Mouse (Mus musculus): ENCODE measurements at regions not wholly inside any gene's neighbourhood (a gene's known extent, or its start where the extent isn't known, plus 50 kb on each side); places are given as distances from the start of the nearest gene placed in this dataset.
A peak's percentile ranks its signal among the peaks of the same experiment; 100 is the strongest.

DNA sequence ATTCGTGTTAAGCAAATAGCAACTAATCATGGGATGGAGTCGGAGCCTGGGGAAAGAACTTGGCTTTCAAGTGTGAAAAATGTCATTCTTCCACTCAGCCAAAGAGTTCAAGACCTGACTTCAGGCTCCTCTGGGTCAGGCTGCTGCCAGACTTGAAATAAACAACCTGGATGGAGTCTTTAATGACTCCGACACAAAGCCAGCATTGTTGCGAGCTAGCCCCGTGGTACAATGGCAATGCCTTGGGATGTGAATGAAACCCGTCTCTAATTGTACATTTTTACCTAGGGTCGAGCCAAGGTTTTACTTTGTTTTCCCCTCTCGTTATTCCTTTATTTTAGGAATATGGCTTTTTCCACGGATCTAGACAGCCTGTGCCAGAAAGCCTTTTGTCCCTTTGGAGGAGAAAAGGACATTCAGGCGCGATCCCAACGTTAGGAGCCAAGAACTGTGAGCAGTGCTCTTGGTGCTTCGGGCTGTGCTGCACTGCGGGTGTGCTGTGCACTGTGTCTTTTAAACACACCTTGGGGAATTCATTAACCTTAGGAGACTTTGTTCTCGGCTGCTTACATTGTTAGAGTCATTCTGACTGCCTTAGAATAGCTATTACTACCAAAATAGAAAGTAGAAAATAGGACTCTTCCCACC lies 398.1 kb downstream of the Cd83 start:
- no peak for DNase-seq (ENCODE audit: low read depth, low spot score)

DNA sequence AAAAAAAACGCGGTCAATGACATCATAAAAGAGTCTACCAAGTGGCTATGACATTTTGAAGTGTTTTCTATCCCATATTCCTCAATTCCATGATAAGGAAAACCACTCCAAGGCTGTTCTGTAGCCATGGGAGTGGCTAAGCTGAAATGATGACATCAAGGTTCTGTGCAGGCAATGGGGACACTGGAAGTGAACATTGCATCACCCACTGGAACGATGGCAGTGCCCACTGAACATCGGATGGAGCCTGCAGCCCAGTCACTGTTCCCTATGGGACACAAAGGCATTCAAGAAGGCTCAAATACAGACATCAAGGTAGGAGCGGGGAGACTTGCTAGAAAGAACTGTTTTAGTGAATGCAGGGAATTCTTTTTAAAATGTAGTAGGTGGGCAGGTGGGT lies 410.8 kb downstream of the Cd83 start:
- no peak for DNase-seq (ENCODE audit: low read depth, low spot score)

DNA sequence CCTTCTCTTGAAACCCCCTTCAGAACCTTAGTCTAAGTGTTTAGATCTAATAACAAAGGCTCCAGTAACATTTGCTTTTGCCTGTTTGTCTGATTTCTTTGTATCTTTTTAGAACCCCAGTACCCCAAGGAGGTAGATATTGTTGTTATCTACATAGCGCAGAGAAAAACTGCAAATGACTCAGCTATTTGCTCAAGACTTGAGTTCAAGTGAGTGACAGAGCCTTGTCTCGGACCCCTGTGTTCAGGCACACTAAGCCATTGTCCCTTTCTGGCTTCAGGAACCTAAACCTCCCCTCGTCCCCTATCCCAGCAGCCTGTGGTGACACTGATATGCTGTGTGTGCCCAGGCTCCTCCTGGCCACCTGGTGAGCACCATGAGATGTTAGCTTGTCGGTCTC lies 421.5 kb downstream of the Cd83 start:
- no peak for DNase-seq (ENCODE audit: low read depth, low spot score)

DNA sequence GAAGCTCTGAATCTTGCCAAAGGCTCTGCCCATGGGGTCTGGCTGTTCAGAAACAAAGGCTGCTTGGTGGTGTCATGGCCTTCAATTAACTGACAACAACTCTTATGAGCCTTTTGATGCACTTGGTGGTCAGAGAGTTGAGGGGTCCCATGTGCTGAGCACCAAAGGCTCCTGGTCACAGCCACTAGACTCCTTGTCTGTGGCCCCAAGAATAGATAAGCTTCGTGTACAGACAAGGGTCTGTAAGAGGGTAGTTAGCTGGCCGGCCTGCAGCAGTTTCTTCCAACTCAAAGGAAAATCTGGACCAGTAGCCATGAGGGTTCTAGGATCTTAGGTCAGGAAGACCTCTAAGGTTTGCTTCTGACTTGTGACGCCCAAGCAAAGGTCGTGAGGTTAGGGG lies 421.9 kb downstream of the Cd83 start:
- no peak for DNase-seq (ENCODE audit: low read depth, low spot score)

DNA sequence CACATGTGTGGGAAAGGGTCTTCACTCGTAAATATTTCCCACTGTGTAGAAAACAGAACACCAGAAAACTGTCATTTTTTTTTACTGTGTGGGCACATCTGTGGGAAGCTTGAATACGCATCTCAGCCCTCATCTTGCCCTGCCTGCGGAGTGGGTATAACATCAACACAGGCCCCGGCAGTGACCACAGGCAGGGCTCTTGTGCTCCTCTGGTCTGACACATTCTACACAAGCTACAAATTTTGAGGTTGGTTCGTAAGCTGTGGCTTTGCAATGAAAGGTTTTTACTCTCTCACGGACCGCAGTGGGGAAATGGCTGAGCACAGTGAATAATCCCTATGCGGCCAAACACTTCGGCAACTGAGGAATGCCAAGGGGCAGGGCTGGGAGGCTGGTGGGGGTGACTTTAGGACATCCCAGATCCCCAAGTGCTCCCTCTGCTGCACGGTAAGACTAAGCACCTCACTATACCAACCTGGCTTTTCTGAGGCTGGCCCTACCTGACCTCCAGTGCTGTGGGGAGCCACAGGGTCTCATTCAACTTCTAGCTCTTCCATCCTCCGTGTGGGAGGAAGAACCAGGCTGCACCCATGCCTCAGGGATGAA lies 422.9 kb downstream of the Cd83 start:
- DNase-seq (ENCODE audit: low read depth, low spot score) = no peak

DNA sequence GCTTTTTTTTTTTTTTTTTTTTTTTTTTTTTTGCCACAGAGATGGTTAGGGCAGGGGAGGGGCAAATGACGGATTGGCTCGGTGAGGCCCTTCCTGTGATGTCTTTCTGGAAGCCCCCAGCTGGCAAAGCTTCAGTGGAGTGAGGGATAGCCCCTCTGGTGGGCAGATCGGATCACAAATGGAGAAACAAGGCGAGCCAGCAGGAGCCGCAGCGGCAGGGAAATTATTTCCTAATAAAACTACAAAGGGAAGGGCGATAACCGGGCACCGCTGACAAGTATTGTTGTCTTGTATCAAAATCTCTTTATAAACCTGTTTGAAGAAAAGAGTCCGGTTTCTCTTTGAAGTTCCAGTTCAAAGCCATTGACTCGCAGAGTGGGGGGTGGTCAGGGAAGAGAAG lies 424.5 kb downstream of the Cd83 start:
- DNase-seq (ENCODE audit: low read depth, low spot score) = no peak

DNA sequence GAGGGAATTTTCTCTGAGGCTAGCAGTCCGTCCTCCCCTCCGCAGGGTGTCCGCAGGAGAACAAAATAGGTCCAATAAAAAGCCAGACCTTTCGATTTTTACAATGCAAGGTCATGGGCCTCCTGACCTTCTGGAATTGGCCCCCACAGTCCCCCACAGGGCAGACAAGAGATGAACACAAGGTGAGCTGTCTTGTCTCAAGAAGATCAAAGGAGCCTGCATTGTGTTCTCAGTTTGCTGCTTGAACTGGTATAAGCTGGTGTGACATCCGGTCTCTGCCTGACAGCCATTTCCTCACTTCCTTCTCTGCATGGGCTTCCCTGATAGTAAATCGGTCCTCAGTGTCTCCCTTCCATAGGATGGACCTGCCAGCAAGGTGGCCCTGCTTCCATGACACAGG lies 425.5 kb downstream of the Cd83 start:
- no peak for DNase-seq (ENCODE audit: low read depth, low spot score)

DNA sequence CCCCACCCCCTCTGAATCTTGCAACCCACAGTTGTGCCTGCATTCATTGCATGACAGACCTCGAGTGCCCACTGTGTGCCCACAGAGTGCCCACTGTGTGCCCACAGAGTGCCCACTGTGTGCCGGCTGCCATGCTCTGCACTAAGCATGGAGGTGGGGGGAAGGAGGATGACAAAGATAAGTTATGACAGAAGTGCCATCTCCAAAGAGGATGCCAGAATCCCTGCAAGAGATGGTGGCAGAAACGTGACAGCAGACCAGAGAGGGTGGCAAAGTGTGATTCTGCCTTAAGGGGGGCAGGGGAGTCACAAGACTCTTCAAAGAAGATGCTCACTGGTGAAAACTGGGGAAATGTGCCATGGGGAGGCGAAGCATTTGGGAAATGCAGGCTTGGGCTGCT lies 427.8 kb downstream of the Cd83 start:
- no peak for DNase-seq (ENCODE audit: low read depth, low spot score)

DNA sequence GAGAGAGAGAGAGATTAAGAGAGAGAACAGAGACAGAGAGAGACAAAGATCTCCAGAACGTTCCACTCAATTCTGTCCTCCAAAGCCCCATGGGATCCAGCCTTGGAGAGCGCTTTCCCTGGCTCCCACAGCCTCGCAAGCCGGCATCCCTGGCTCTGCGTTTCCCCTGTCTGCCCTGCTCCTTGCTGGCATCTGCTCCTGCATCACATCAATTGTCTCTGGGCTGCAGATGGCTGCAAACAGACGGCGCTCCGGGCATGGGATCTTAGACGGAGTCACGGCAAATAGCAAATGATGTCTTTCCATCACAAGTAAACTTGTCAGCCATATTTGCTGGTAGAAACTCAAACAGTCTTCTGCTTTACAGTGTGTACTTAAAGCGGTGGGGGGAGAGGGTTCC lies 428.4 kb downstream of the Cd83 start:
- DNase-seq (ENCODE audit: low read depth, low spot score) = no peak

DNA sequence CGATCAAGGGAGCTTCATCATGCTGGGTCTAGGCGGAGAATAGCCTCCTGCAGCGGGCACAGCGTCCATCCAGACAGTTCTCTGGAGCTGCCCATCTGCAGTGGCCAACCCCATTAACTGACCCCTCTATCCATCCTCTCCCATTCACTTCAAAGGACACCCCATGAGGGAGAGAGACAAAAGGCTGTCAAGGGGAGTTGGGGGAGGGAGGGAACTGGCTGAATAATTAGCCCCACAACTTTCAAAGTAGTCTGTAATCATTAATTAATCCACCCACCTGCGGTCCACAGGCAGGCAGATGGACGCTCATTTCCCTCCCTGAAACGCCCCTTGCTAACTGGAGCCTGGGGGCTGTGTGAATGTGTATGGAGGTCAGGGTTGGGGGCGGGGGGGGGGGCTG lies 433.7 kb downstream of the Cd83 start:
- no peak for DNase-seq (ENCODE audit: low read depth, low spot score)

DNA sequence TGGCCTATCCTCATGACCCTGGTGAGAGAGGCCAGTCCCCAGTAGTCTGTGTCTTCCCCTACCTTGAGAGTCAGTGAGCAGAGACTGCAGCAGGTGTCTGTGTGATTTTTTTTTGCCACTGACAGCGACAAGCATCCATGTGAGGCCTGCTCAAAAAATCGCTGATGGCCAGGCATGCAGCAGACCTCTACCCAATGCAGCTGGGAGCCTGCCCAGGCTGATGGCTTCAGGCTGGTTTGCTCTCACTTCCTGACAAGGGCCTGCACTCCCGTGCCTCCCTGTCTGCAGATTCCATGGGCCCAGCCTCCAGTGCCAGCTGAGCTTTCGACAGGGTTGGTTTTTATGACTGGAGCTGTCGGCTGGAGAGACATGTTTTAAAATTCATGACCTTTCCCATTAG lies 437.1 kb downstream of the Cd83 start:
- DNase-seq (ENCODE audit: low read depth, low spot score) = no peak

DNA sequence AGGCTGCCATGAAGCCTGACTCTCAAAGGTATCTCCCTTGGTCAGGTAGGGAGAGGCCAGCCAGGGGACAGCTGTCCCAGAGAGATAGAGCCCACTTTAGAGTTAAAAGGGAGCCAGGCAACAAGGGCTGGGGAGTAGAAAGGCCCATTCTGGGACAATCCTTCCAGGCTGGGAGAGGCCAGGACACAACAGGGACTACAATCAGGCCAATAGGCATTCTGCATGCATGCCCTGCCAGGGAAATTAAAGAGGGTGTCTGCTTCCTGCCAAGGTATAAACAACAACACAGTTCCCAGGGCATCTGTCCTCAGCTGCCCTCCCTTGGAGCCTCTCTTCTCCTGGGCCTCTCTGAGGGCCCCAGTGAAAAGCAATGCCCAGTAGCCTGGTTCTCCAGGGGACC lies 437.8 kb downstream of the Cd83 start:
- no peak for DNase-seq (ENCODE audit: low read depth, low spot score)

DNA sequence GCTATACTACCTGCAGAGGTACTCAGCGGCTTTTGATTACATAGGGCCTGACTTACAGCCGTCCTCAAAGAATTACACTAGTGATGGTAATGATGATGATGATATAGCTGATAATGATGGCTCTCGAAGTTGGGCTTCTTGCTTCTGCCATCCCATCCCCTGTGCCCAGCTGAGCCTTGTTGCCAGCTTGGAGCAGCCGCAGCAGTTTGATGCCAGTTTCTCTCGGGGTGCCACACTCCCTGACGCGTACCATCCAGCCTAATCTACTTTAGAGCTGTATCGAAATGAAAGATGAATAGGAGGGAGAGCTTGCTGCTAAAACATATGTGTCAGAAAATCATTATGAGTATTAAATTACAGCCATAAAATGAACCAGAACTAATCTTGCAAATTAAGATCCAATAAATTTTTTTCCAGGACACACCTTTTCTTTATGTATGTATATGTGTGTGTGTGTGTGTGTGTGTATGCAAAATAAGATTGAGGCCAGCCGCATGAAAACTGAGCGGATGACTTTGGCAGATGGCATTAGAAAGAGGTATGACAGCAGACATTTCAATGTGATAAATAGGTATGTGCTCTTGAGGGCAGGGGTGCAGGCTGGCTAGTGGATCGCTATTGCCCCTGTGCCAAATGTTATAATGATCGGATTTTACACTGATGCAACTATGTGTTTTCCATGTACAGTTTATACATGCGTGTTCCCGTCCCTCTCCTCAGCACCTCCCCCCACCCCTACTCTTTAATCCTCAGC lies 443.3 kb downstream of the Cd83 start:
- DNase-seq (ENCODE audit: low read depth, low spot score) = no peak

DNA sequence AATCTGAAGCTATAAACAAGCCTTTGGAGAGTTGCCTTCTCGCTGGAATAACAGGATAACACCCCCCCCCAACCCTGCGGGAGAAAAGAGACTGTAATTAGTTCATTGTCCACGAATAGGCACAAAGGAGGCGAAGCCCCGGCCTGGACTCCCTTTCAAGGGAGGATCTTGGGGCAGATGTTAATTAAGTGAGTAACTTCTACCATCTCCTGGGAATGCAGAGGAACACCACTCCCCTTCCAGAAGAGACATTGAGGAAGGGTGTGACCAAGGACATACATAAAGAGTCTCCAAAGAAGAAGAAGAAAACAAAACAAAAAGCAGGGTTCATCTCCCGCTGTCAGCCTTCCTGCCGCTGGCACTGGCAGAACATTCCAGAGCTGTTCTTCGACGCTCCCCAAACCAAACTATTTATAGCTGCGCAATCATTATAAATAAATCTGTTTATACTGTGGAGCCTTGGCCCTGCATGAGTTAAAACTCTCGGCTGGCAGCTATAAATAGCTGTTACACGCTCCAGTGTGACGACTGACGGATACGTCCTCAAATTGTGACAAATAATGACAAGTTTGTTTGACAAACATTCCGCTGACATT lies 444.1 kb downstream of the Cd83 start:
- no peak for DNase-seq (ENCODE audit: low read depth, low spot score)

DNA sequence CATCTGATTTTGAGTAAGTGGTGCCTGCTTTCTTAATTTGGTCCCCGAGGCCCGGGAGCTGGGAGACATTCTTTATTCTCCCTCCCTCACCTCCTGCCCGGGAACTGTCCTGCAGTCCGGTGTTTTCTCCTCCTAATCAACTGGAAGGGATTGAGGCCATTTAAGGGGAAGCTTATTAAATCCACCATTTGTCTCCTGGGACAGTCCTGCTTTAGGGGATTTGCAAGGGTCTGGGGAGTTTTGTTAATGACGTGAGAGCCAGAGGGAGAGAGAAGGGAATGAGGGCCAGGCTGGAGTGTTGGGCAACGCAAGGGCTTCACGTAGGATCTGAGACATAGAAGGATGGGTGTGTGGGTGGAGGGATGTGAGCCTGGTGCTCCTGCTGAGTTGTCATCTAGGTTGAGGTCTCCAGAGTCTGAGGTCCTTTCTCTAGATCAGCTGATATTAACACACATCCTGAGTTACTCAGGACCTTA lies 444.6 kb downstream of the Cd83 start:
- no peak for DNase-seq (ENCODE audit: low read depth, low spot score)

DNA sequence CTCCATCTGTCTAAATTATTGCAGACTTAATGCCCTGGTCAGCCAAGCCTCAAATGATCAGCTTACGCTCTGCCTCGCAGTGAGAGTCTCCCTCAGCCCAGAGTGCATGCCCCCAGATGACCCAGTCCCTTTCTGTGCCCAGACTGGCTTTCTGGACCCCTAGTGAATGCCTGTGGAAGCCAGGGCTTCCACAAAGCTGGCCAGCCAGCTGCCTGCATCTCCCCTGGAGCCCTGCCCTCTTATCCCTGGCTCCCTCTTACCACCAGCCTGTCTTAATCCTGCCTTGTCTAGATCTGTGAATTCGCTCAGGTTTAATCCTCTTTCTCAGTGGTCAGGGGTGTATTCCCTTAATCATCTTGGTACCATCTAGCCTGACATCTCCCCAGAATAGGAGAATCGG lies 446.8 kb downstream of the Cd83 start:
- DNase-seq (ENCODE audit: low read depth, low spot score) = no peak

DNA sequence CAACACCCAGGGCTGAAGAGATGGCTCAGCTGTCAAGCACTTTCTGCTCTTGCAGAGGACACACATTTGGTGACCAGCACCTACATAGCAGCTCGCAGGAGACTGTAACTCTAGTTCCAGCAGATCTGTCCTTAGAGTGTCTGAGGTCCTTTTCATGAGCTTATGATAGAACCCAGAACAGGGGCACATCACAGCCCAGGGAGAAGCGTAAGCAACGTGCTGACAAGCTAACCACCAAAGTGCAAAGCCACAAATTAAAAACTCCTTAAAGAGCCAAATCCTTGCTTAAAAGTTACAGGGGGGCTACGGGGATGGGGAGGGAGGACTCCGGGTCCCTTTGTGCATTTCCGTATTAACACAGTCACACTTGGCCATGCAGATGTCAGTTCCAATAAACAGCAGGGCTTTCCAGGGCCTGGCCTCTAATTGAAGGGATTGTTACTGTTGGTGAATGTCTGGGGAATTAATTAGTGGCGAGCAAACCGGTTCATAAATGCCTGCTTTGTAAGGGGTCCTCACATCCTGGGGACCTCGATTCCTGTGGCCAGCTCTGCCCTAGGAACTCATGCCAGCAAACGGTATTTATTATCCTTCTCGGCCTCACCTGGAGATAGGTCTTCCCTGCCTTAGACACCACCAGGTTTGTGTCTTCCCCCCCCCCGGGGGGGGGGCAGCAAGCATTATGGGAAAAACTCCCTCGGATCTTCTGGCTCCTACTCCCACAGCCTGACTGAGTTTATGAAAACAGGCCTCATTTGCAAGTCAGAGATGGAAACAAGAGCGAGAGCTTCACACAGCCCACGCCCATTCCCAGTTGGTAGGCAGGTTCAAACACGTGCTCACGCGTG lies 447.5 kb downstream of the Cd83 start:
- DNase-seq (ENCODE audit: low read depth, low spot score) = peak; percentile 90

DNA sequence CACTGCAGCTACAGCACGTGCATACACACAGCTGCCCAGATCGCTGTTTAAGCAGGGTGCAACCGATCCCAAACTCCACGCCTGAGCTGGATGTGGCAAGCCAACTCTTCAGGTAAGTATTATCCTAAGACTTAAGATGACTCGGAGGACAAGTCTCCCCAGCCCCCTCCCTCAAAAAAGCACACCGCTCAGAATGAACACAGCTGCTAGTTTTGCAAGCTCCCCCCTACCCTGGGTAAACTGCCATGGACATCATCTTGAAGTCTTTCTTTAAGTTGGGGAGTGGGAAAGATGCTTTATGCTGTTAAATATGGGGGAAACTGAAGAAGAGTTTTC lies 448.1 kb downstream of the Cd83 start:
- no peak for DNase-seq (ENCODE audit: low read depth, low spot score)

DNA sequence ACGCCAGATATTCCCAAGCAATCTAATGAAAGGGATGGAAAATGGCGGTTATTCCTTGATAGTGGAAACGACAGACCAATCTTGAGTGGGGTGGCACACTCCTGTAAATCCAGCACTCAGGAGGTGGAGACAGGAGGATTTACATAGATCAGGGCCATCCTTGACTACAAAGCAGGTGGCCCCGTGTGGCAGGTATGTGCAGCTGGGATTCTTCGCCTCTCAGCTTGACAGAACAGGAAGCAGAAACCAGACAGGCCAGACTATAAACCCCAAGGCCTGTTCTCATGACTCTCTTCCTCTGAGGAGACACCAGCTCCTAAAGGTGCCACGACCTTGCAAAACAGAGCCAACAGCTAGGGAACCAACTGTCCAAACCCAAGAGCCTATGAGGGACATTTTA lies 449.7 kb downstream of the Cd83 start:
- DNase-seq (ENCODE audit: low read depth, low spot score) = no peak

DNA sequence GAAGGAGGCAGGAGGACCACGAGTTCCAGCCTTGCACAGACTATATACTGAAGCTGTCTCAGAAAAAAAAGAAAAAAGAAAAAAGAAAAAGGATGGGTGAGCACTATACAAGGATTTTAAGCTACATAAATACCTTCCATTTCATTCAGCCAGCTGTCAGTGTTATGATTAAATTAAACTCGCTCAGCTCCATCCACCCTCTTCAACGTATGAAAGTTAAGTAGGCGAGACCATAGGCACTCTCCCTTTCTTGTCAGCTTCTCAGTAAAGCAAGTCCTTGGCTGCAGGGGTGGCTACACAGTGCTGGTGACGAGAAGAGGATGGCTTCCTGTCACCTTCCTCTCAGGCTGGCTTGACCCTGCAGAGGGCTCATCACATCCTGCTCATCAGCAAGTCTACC lies 450.7 kb downstream of the Cd83 start:
- DNase-seq (ENCODE audit: low read depth, low spot score) = peak; percentile 80

DNA sequence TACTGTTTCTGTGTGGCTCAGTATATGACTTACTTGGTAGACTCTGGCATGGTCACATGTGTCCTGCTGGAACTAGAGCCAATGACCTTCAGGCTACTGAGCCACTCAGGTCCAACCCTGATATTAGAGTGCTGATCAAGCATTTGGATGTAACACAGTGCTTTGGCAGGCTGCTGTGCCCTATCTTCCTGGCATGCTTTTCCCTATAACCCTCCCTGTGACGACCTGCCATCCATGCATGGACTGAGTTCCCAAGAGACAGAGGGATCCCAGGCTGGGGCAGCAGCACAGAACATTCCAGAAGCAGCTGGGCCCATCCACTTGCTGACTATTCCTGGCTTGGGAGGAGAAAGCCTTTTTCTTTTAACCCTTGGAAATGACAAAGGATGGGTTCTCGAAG lies 451.4 kb downstream of the Cd83 start:
- no peak for DNase-seq (ENCODE audit: low read depth, low spot score)

DNA sequence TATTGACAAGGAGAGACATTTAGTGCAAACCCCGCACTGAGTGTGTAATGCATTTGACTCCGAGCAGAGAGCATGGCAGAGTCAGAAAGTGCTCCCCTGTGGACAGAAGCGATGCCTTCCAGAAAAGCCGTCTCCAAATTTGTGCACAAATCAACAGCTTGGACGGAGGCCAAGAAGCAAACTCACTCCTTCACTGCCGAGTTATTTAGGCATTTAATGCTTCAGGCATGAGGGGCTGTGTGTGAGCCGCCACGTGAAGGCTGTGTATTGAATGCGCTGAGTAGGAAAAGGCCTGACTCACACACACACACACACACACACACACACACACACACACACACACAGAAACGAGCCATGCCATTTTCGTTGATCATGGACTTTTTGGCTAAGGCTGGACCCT lies 453.7 kb downstream of the Cd83 start:
- no peak for DNase-seq (ENCODE audit: low read depth, low spot score)

Data from telencephalon, adult 2 months (tissue).